Mouse (Mus musculus) kidney, adult 2 months (tissue): ENCODE data around the gene Becn1.

Experiments
- CTCF ChIP-seq: fragments of 200-500 bp; conservative IDR thresholded peaks from 2 replicates; pipeline ENCODE4 v1.5.1; 2011; ENCODE audit warnings: low read depth, mild to moderate bottlenecking, control low read depth, low read length, moderate library complexity, mixed read lengths; ENCODE audit not compliant: insufficient read depth, insufficient read length
- POLR2A ChIP-seq: fragments of 200-500 bp; IDR thresholded peaks from one replicate; pipeline ENCODE4 v1.6.1; 2011; ENCODE audit warnings: low read depth, low read length, control low read depth

DNA sequence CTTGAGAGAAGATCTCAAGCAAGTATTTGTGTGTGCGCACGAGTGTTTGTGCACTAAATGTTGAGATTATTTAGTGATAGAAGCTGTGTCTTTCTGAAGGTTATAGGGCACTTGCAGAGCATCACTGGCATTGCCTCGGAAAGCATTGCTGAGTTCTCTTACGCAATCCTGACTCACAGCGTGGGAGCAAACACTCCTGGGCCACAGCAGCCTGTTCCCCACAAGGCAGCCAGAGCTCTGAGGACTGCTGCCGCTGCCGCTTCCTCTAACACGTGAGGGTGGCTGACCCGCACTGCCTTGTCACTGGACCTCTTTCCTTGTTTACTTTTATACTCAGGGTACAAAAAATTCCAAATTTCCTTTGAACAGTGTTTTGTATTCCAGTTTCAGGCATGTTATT is 14.8 kb downstream of the Becn1 start:
- no peak for TF ChIP-seq CTCF
- no peak for TF ChIP-seq POLR2A
